Mouse (Mus musculus): ENCODE measurements around the gene Npas1. TPM values are rescaled to one million over a fixed set of nuclear protein-coding genes. Genes with fewer than 3 reads are reported as not detected.

The Npas1 gene
- polyA plus RNA-seq (2015; fragmentation: Illumina TruSeq; extraction: RNeasy Lipid Tissue Mini Kit (QIAGEN cat#74804); ENCODE audit: low read depth, low replicate concordance): 7.1 TPM

GRCm38 (mm10) chr7:16477628-16478027 is at the start of gene Npas1:
Gene Npas1 (minus strand): TSS chr7:16477728.

GRCm38 (mm10) chr7:16452587-16453073 is 24.9 kb downstream of the Npas1 start, which contains the start of gene Tmem160:
Gene Tmem160 (plus strand): TSS chr7:16452779.

Other genes with a start within 250 kb of the Npas1 start
- gene C5ar2, start 233.6 kb downstream of the Npas1 start, polyA plus RNA-seq (2015; fragmentation: Illumina TruSeq; extraction: RNeasy Lipid Tissue Mini Kit (QIAGEN cat#74804); ENCODE audit: low read depth, low replicate concordance): 0.58 TPM
- gene C5ar1, start 218.2 kb downstream of the Npas1 start, polyA plus RNA-seq (2015; fragmentation: Illumina TruSeq; extraction: RNeasy Lipid Tissue Mini Kit (QIAGEN cat#74804); ENCODE audit: low read depth, low replicate concordance): 0.92 TPM
- gene Inafm1, start 204.1 kb downstream of the Npas1 start, polyA plus RNA-seq (2015; fragmentation: Illumina TruSeq; extraction: RNeasy Lipid Tissue Mini Kit (QIAGEN cat#74804); ENCODE audit: low read depth, low replicate concordance): 30.5 TPM
- gene Ccdc9, start 190.9 kb downstream of the Npas1 start, polyA plus RNA-seq (2015; fragmentation: Illumina TruSeq; extraction: RNeasy Lipid Tissue Mini Kit (QIAGEN cat#74804); ENCODE audit: low read depth, low replicate concordance): 73.0 TPM
- gene Bbc3, start 169.3 kb downstream of the Npas1 start, polyA plus RNA-seq (2015; fragmentation: Illumina TruSeq; extraction: RNeasy Lipid Tissue Mini Kit (QIAGEN cat#74804); ENCODE audit: low read depth, low replicate concordance): 4.6 TPM
- gene Sae1, start 89.9 kb downstream of the Npas1 start, polyA plus RNA-seq (2015; fragmentation: Illumina TruSeq; extraction: RNeasy Lipid Tissue Mini Kit (QIAGEN cat#74804); ENCODE audit: low read depth, low replicate concordance): 109 TPM
- 19.6 TPM for gene Zc3h4, start 76.8 kb downstream of the Npas1 start, polyA plus RNA-seq (2015; fragmentation: Illumina TruSeq; extraction: RNeasy Lipid Tissue Mini Kit (QIAGEN cat#74804); ENCODE audit: low read depth, low replicate concordance)
- gene Tmem160, start 24.9 kb downstream of the Npas1 start, polyA plus RNA-seq (2015; fragmentation: Illumina TruSeq; extraction: RNeasy Lipid Tissue Mini Kit (QIAGEN cat#74804); ENCODE audit: low read depth, low replicate concordance): 66.1 TPM
- 60.4 TPM for gene Arhgap35, start 137.3 kb upstream of the Npas1 start, polyA plus RNA-seq (2015; fragmentation: Illumina TruSeq; extraction: RNeasy Lipid Tissue Mini Kit (QIAGEN cat#74804); ENCODE audit: low read depth, low replicate concordance)
- gene Ceacam15, start 198.0 kb upstream of the Npas1 start, polyA plus RNA-seq (2015; fragmentation: Illumina TruSeq; extraction: RNeasy Lipid Tissue Mini Kit (QIAGEN cat#74804); ENCODE audit: low read depth, low replicate concordance): not detected
- gene Ceacam9, start 244.2 kb upstream of the Npas1 start, polyA plus RNA-seq (2015; fragmentation: Illumina TruSeq; extraction: RNeasy Lipid Tissue Mini Kit (QIAGEN cat#74804); ENCODE audit: low read depth, low replicate concordance): 0.55 TPM

Data from brain, adult 10 weeks (tissue).